Mouse (Mus musculus) kidney, embryonic 14.5 days (tissue): ENCODE data around the gene Ndrg4. TPM values are rescaled to one million over a fixed set of nuclear protein-coding genes. Genes with fewer than 3 reads are reported as not detected.

Experiments used
- ATAC-seq: fragments of 200-750 bp; cut with Nextera tagmentation; 2 replicates; pipeline ENCODE4 v1.8.0; 2017; ENCODE audit warnings: moderate number of reproducible peaks, mild to moderate bottlenecking, moderate TSS enrichment, moderate library complexity; ENCODE audit not compliant: low FRiP score, low TSS enrichment
- H3K27ac ChIP-seq: fragments of 300-500 bp; sonication (generic); 2 replicates; pipeline ENCODE4 v1.5.1; 2014; ENCODE audit warnings: low read depth, mild to moderate bottlenecking, low read length, moderate library complexity, mixed read lengths
- H3K27me3 ChIP-seq: fragments of 300-500 bp; sonication (generic); 2 replicates; pipeline ENCODE4 v1.6.1; 2014; ENCODE audit warnings: mild to moderate bottlenecking, low read length; ENCODE audit not compliant: control insufficient read depth, insufficient read depth
- H3K36me3 ChIP-seq: fragments of 300-500 bp; sonication (generic); 2 replicates; pipeline ENCODE4 v1.6.1; 2014; ENCODE audit warnings: low read length, mixed read lengths; ENCODE audit not compliant: control insufficient read depth, insufficient read depth
- H3K4me1 ChIP-seq: fragments of 300-500 bp; sonication (generic); 2 replicates; pipeline ENCODE4 v1.6.1; 2014; ENCODE audit warnings: low read length, mixed read lengths; ENCODE audit not compliant: control insufficient read depth, insufficient read depth
- H3K4me2 ChIP-seq: fragments of 300-500 bp; sonication (generic); replicated peaks from 2 replicates; pipeline ENCODE4 v1.6.1; 2014; ENCODE audit warnings: low read depth, mild to moderate bottlenecking, low read length
- H3K4me3 ChIP-seq: fragments of 300-500 bp; sonication (generic); 2 replicates; pipeline ENCODE4 v1.5.1; 2014; ENCODE audit warnings: mild to moderate bottlenecking, low read length
- H3K9ac ChIP-seq: fragments of 300-500 bp; sonication (generic); 2 replicates; pipeline ENCODE4 v1.6.1; 2014; ENCODE audit warnings: low read depth, mild to moderate bottlenecking, low read length, moderate library complexity
- H3K9me3 ChIP-seq: fragments of 300-500 bp; sonication (generic); 2 replicates; pipeline ENCODE4 v1.6.1; 2016; ENCODE audit warnings: low read length; ENCODE audit not compliant: control insufficient read depth
- WGBS: fragments of 180-500 bp; shearing (Covaris S2); extraction: QIAGEN DNeasy Blood & Tissue Kit; methylation state at CpG from one replicate; pipeline ENCODE4 v1.1.7; 2014; 5-methylcytosine and 5-hydroxymethylcytosine counted together
- polyA plus RNA-seq: library from polyadenylated mRNA; unstranded; fragments of >200 nt; fragmentation: Nextera tagmentation; extraction: Ambion mirVana; gene quantifications from 2 replicates; pipeline ENCODE4 v1.2.1, GENCODE M21; 2014

Gene Ndrg4
- polyA plus RNA-seq, 1 experiment from 2014 or later, result 11.4 TPM

DNA sequence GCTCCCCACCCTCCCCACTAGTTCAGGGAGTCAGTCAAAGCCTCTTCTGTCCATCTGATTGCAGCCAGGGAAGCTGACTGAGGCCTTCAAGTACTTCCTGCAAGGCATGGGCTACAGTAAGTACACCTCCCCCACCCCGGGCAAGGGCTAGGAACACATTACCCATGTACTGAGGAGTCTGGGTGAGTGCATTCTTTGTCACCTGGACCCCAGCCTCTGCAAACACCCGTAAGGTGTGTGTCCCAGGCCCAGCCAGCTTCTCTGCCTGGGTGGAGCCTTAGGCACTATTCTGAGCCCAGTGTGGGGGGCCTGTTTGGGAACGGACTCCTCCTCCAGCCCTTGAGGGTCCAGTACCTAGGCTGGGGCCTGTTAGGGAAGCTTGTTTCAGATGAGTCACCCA is 34.2 kb downstream of the Ndrg4 start:
- Histone ChIP-seq H3K4me2 (no peak overlapping the region), H3K27ac (no peak overlapping the region), H3K4me1 (no peaks in the 10 kb centered on the region), H3K4me3 (no peak overlapping the region), H3K9ac (no peak overlapping the region), H3K9me3 (no peaks in the 10 kb centered on the region), H3K36me3 (no peaks in the 10 kb centered on the region), H3K27me3 (no peaks in the 10 kb centered on the region)
- ATAC-seq, result no peak
- 62% methylated on average over 3 of the region's 3 CpGs for WGBS

- no peak for ATAC-seq
- 85% methylated on average over 9 of the region's 9 CpGs for WGBS
- Histone ChIP-seq H3K9me3 (no peaks in the 10 kb centered on the region), H3K27me3 (no peaks in the 10 kb centered on the region), H3K27ac (no peak overlapping the region), H3K4me3 (no peak overlapping the region), H3K9ac (no peak overlapping the region), H3K36me3 (peaks cover 5% of the 10 kb centered on the region), H3K4me1 (peaks cover 7% of the 10 kb centered on the region; the same call in 1 of the 2 replicates), H3K4me2 (no peak overlapping the region)
These were observed 35.6 kb downstream of the Ndrg4 start for GRCm38 (mm10) chr8:95712395-95712794.

DNA sequence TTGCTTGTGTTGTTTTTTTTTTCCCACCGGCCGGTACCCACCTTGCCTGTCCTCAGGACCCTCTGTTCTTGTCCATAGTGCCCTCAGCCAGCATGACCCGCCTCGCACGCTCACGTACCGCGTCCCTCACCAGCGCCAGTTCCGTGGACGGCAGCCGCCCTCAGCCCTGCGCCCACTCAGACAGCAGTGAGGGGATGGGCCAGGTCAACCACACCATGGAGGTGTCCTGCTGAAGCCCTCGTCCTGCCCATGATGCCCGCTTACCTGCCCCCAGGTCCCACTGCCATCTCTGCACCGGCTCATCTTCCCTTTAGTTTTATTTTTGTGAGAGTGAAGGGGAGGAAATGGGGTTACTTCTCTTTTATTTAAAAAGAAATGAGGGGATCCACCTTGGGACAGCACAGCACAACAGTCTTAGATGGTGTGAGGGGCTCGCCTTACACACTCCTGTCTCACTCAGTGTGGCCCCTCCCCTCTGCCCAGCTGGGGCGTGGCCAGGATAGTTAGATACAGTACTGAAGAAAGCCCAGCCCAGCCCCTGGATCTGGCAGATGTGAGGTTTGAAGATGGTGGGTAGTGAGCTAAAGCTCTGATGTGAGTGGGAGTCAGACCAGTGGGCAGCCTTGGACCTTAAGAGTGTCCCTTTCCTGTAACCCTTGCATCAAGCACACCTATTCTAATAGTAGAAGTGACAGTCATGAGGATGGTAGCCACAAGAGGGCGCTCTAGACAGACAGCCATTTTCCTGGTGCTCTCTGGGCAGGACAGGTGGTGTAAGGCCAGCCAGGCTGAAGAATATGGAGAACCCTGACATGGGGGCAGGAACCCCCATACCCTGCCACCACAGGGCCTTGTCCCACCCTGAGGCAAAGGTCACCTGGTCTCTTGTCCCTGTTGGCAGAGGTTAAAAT is 36.6 kb downstream of the Ndrg4 start:
- H3K27ac ChIP-seq, result no peak overlapping the region

DNA sequence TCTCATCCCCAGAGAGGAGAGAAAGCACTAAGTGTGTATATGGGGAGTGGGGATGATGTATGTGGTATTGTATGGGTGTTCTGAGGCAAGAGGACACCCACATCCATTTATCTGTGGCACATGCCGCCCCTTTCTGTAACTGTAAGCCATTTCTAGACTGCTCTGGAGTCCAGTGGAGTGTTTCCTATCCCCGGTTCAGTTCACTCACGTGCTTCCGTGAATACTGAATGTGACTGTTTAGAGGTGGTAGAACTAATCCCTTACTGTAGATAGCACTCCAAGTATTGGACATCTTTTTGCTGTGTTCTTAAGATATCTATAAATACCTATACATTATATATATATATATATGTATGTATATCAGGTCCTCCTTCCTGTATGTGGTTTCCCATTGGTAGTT is 37.6 kb downstream of the Ndrg4 start:
- Histone ChIP-seq H3K9me3 (no peaks in the 10 kb centered on the region), H3K9ac (no peak overlapping the region), H3K4me3 (no peak overlapping the region), H3K27ac (no peak overlapping the region), H3K4me1 (peaks cover 7% of the 10 kb centered on the region; the same call in 1 of the 2 replicates), H3K4me2 (no peak overlapping the region), H3K27me3 (no peaks in the 10 kb centered on the region), H3K36me3 (peaks cover 24% of the 10 kb centered on the region)
- 94% methylated on average over 4 of the region's 4 CpGs for WGBS
- ATAC-seq, result no peak

More for the DNA sequence above, 36.6 kb downstream of the Ndrg4 start:
- H3K9me3 ChIP-seq, result no peaks in the 10 kb centered on the region
- no peaks in the 10 kb centered on the region for H3K27me3 ChIP-seq
- ATAC-seq, result peak; percentile 33
- no peak overlapping the region for H3K4me2 ChIP-seq
- no peak overlapping the region for H3K4me3 ChIP-seq
- peaks cover 14% of the 10 kb centered on the region for H3K36me3 ChIP-seq
- H3K9ac ChIP-seq, result no peak overlapping the region
- WGBS, result 79% methylated on average over 19 of the region's 19 CpGs
- H3K4me1 ChIP-seq, result peaks cover 7% of the 10 kb centered on the region; the same call in 1 of the 2 replicates

DNA sequence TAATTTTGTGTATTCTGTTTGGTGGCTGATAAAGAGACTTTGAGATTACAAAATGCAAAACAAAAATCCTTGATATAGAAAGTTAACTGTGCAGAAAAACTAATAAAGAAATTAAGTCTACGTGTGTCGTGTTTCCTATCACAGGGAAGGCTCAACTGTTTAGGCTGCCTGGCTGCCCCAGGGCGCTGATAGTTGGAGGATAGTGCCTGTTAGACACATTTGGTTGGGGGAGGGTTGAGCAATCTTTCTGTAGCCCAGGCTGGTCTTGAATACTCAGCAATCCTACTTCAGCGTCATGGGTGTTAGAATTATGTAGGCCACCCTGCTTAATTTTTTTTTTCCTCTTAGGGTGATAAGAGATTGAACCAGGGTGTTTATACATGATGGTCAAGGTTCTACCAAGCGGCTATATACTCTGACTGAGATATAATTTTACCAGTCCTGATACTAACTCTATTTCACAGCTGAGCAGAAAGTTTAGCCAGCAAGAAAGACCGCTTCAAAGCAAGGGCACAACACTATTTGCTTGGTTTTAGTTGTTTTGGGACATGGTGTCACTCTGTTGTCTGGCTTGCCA is 38.1 kb downstream of the Ndrg4 start:
- H3K27me3 ChIP-seq, result no peaks in the 10 kb centered on the region
- H3K9ac ChIP-seq, result 0 out of 2 replicates have a peak overlapping the region, but pooled peaks have one; percentile 82
- peaks cover 29% of the 10 kb centered on the region for H3K36me3 ChIP-seq
- H3K9me3 ChIP-seq, result no peaks in the 10 kb centered on the region
- H3K4me2 ChIP-seq, result peak overlapping the region; percentile 92
- no peak for ATAC-seq
- peaks cover 7% of the 10 kb centered on the region; the same call in 1 of the 2 replicates for H3K4me1 ChIP-seq
- peak overlapping the region; percentile 83 for H3K4me3 ChIP-seq
- H3K27ac ChIP-seq, result no peak overlapping the region
- 83% methylated on average over 6 of the region's 6 CpGs for WGBS

GRCm38 (mm10) chr8:95715676-95716531 is 39.1 kb downstream of the Ndrg4 start, which contains the start of gene Setd6:
Setd6 (plus strand) TSS chr8:95715881.
- peak within 1 kb of the TSS; percentile 92 for H3K4me2 ChIP-seq

DNA sequence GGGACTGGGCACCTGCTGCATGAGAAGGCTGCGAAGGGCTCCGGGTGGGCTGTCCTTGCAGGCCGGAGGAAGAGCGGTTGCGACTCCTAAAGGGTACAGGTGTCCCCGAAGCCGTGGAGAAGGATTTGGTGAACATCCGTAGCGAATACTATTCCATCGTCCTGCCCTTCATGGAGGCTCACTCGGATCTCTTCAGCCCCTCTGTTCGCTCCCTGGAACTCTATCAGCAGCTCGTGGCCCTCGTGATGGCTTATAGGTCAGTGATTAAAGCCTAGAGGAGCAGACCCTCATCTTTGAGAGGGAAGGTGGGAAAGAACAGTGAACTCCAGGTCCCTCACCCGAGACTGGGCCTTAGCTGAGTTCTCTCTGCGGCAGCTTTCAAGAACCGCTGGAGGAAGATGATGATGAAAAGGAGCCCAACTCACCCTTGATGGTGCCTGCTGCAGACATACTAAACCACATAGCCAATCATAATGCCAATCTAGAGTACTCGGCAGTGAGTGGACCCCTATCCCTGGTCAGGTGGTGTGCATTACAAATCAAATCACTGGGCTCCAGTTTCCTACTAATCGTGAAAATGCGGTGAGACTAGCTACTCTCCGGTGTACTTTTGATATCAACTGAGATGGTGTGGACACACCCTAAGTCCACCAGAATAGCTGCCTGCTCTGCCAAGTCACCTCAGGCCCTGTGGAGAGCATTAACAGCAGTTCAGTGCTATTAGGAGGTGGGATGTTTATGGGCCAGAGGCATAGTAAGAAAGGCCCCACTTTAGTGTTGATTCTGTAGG is 40.0 kb downstream of the Ndrg4 start:
- no peak for ATAC-seq
- no peaks in the 10 kb centered on the region for H3K27me3 ChIP-seq
- H3K4me3 ChIP-seq, result peak overlapping the region; percentile 83
- H3K27ac ChIP-seq, result 0 out of 2 replicates have a peak overlapping the region, but pooled peaks have one; percentile 51
- peak overlapping the region; percentile 92 for H3K4me2 ChIP-seq
- peaks cover 46% of the 10 kb centered on the region for H3K36me3 ChIP-seq
- 17% methylated on average over 21 of the region's 21 CpGs for WGBS
- H3K4me1 ChIP-seq, result peaks cover 7% of the 10 kb centered on the region; the same call in 1 of the 2 replicates
- peak overlapping the region; percentile 82 for H3K9ac ChIP-seq
- no peaks in the 10 kb centered on the region for H3K9me3 ChIP-seq

More at GRCm38 (mm10) chr8:95715676-95716531, 39.1 kb downstream of the Ndrg4 start, which contains the start of gene Setd6:
- Histone ChIP-seq H3K9me3 (no peaks in the 10 kb centered on the region), H3K4me1 (peaks cover 7% of the 10 kb centered on the region; the same call in 1 of the 2 replicates), H3K4me3 (peak within 1 kb of the TSS; percentile 83), H3K27me3 (no peaks in the 10 kb centered on the region), H3K36me3 (peaks cover 37% of the 10 kb centered on the region), H3K27ac (peak within 1 kb of the TSS; percentile 51; the same call in 1 of the 2 replicates), H3K9ac (peak within 1 kb of the TSS; percentile 82)
- under 1% methylated on average over 79 of the region's 79 CpGs for WGBS
- peak; percentile 92 for ATAC-seq

DNA sequence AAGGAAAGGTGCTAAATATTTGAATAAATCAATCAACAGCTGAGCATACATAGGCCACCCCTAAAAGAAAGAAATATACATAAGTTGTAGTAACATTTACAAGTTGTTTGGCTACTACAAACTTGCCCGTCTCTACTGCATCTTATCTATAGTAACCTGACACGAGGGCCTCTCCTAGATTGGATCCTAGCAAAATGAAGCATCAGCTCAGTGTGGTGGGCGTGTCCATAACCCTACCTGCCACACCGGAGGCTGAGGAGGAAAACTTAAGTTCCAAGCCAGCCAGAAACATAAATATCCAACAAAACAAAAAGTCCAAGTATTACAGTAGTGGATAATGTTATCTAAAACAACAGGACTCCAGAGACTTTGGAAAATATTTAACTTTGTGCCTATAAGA is 50.8 kb downstream of the Ndrg4 start:
- H3K27ac ChIP-seq, result no peak overlapping the region
- H3K9me3 ChIP-seq, result no peaks in the 10 kb centered on the region
- H3K4me1 ChIP-seq, result no peaks in the 10 kb centered on the region
- H3K4me2 ChIP-seq, result no peak overlapping the region
- no peak overlapping the region for H3K4me3 ChIP-seq
- whole genome bisulfite sequencing, result 83% methylated on average over 4 of the region's 4 CpGs
- ATAC-seq, result no peak
- H3K9ac ChIP-seq, result no peak overlapping the region
- H3K36me3 ChIP-seq, result peaks cover 91% of the 10 kb centered on the region
- no peaks in the 10 kb centered on the region for H3K27me3 ChIP-seq
